Mouse (Mus musculus) spleen, postnatal 36 days (tissue): ENCODE data around the gene Nfia.

ENCODE experiments used
- DNase-seq, 2 experiments: peaks; one replicate each; pipeline ENCODE4 v3.0.0; 2022; ENCODE audit warnings: low spot score in 2 of 2, mixed read lengths in 1 of 2

Gene Nfia

DNA sequence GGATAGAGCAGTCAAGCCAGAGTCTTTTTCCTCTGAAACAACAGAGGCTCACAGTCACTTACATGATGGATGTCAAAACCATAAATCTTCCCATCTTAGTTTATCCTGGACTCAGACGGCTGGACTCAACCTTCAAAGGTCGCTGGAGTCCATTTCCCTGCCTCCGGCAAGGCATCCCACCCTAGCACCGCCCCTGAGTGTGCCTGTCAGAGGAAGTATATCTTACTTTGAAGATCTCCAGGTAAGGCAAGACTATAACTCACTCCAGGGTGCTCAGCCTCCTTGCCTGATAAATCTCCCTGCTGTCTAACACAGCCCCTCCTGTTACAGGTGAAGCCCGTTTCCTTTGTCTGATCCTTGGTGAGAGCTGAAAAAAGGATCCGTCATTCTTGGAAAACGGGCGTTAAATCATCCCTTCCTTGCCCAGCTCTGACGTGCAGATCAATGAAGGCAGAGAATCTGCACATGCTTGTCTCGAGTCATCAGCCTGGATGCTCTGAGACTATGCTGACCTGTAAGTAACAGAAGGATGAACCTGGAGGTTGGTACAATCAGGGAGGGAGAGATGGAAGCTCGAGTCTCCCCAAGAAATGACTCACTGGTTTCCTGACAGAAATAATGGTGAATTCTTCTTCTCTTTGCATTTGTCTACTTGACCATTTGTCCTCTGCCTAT, 353.6 kb downstream of the Nfia start:
- no peak for DNase-seq

DNA sequence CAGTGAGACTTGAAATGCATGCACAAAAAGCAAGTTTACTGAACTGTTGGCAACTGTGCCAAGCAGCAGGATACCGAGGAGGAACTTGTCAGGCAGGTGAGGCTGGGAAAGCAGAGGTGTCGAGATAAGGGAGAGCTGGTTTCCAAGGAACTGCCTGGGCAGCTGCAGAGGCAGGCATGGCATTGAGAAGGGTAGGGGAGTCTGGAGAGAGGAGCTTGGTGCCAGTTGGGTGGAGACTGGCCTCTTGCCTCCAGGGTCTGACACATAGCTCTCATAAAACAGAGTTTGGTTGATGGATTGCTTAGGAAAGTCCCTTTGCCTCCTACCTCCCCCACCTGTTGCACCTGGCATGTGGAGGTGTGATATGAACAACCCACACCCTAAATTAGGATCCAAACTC, 358.3 kb downstream of the Nfia start:
- no peak for DNase-seq

DNA sequence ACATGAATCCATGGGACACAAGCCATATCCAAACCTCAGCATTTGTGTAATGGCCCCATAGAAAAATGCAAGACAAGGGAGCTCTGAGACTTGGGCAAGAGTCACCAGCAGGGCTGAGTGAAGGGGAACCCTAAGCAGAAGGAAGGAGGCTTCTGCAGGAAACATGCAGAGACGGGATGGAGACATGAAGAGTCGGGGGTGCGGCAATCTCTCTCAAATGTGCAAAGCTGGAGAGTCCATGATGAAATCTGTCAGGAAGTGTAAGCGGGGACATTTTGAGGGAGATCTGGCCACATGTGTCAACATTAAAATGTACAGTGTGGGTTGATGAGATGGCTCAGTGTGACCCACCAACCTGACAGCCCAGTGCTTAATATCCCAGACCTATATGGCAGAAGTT, 361.5 kb downstream of the Nfia start:
- DNase-seq, result no peak

DNA sequence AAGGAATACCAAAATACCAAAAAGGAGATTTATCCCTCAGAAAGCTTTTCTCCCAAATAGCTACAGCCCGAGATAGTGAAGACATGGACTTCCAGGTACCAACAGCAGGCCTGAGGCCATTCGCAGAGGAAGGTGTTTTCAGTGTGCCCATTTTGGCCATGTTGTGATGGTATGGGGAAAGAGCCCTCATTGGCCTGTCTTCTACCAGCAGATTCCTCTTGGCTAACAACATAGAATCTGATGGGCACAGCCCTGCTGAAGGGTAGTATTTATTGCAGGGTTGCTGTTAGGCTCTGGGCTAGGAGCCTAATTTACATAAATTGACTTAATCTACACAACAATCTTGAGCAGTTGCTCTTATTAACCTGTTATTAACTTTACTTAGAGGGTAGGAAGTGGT, 363.5 kb downstream of the Nfia start:
- DNase-seq, result no peak

DNA sequence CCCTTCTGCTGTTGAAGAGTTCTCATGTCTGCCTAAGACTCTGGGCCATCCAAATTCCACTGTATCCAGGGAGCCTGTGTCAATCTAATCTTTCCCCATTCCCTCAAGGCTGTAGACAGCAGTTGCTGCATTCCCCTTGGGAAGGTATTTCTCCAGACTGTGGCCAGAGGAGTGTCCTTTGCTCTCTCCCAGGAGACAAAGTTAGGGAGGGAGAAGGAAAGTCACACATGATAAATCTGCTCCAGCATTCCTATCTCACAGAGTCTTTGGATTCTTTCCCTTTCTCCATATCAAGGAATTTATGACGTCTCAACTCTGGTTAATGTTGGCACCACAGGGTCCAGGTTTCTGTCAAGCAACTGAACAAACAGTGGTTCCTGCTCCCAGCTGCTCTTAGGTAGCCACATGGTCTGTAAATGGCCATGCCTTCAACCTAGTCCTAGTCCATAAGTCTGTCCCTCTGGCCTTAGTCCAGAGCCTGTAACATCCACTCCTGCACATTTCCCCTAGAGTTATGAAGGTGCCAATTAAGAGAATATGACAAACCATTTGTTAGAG, 370.4 kb downstream of the Nfia start:
- no peak for DNase-seq

DNA sequence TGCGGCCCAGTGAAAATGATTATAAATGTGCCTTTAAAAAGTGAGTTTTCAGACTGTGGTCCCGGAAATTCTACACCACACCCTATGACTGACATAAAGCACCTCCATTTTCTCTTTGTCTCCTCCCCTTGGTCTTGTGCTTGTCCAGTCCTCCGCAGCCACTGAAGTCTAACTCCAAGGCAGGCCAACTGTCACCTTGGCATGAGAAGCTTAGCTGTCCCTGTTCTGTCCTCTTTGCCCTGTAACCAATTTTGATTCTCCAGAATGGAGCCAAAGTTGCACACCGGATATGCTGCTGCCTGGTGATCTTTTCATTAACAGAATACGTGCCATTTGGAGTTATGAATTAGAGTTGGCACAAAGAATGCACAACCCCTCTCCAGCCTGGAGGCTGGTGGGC, 378.0 kb downstream of the Nfia start:
- DNase-seq, result no peak

DNA sequence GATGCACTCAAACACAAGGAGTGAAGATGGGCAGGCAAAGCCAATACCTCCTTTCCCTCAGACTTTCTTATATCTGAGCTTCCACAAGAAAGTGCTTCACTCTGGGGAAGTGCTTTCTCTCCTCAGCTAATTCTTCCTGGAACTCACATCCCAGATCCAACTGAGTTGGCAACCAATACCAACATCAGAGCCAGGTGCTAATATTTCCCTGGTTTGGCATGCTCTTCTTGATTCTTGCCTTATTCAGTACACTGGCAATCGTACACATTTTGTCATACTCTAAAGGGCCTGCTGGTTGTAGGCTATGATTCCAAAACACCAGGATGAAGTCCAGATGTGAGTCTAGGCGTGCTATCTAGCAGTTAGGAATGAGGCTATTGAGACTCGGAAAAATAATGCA, 385.4 kb downstream of the Nfia start:
- DNase-seq, result no peak

DNA sequence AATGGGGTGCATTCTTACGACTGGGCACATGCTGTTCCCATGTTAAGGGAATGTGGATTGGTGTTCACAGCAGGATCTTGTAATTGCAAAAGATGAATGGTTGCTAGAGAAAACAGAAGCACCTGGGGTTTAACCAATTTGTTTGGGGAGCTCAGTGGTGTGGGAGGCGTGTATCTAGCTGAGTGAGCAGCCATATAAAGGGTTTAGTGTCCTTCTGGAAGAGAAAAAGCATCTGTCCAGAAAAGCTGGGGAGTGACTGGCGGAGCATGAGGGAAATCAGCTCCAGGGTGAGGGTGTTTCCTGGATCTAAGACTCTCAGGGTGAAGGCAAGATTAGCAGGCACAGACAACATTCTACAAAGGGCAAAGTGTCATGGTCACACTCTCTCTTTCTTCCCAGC, 393.8 kb downstream of the Nfia start:
- no peak for DNase-seq
